Mouse (Mus musculus) erythroblast, embryonic 14.5 days (primary cell): ENCODE measurements around the gene Acot13.

Experiments used
- GATA1 ChIP-seq: IDR thresholded peaks from 2 replicates; pipeline ENCODE4 v1.6.1; 2012; ENCODE audit warnings: low read length, inconsistent platforms, mixed read lengths
- TAL1 ChIP-seq: IDR thresholded peaks from 3 replicates; pipeline ENCODE4 v1.6.1; 2012; ENCODE audit warnings: low read length, inconsistent platforms, mixed read lengths

DNA sequence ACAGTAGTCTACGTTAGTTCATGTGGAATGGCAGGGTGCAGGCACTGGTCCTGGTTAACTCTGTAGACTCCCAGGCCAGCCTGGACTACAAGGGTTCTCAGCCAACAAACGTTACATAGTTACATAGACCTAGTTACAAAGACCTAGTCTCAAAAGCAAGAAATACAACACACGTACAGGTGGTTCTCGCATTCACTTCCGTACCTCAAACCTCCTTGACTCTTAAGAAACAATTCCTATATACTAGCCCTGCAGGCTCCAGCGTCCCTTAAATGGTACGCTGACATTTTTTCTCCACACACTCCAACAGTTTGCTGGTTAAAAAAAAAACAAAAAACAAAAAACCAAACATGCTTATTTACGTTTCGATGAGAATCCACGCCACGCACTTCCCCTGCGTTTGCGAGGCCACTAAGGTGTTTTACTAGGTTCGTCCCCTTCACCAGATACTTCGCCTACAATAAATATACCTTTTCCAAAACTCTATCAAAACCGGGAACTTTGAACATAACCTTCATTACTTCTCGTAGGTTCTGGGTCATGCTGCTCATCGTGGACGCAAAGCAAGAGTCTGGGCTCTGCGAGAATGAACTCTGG, 486 bp downstream of the Acot13 start:
- TF ChIP-seq TAL1 (no peak), GATA1 (no peak)
